Mouse (Mus musculus) small intestine, adult 2 months (tissue): ENCODE measurements around the gene Cdc14a.

ENCODE experiments used
- CTCF ChIP-seq: fragments of 200-500 bp; IDR thresholded peaks from 2 replicates; pipeline ENCODE4 v1.5.1; 2012; ENCODE audit warnings: low read depth, mild to moderate bottlenecking, control low read depth, inconsistent platforms, low read length, moderate library complexity, mixed read lengths; ENCODE audit not compliant: insufficient replicate concordance, insufficient read length; ENCODE audit errors: extremely low read depth
- POLR2A ChIP-seq: fragments of 200-500 bp; IDR thresholded peaks from 2 replicates; pipeline ENCODE4 v1.6.1; 2012; ENCODE audit warnings: low read depth, mild to moderate bottlenecking, control low read depth, inconsistent platforms, low read length, moderate library complexity

DNA sequence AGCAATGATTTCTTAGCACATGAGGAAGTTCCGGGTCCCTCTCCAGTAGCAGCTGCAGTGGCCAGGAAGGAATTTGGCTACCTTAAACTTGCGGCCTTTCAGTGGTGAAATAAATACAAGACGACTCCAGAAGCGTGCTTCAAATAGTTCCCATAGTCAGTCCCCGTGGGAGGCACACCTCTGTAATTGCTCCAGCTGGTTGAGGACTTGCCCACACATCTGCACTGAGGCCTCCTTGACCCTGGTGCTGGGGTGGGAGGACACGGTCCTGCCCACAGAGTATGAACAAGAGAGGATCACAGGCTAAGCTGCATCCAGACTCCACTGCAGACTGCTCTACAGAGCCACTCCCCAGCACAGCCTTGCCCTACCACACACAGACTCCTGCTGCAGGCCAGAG is 85.2 kb downstream of the Cdc14a start:
- no peak for TF ChIP-seq POLR2A
- TF ChIP-seq CTCF, result no peak
